Mouse (Mus musculus): Measurements from ENCODE around the gene Asb16. TPM values are rescaled to one million over a fixed set of nuclear protein-coding genes. Genes with fewer than 3 reads are reported as not detected.

The Asb16 gene
- polyA plus RNA-seq, 1 experiment from 2014 or later = 0.06 TPM

- Histone ChIP-seq H3K4me2 (peak overlapping the region; percentile 29; the same call in 1 of the 2 replicates), H3K9me3 (replicated peaks) (no peaks in the 10 kb centered on the region), H3K9ac (peak overlapping the region; percentile 19; the same call in 1 of the 2 replicates), H3K36me3 (replicated peaks) (peaks cover 59% of the 10 kb centered on the region), H3K4me3 (replicated peaks) (no peak overlapping the region), H3K4me1 (replicated peaks) (peaks cover 52% of the 10 kb centered on the region), H3K27ac (replicated peaks) (peak overlapping the region; percentile 65), H3K27me3 (no peaks in the 10 kb centered on the region)
- no peak for ATAC-seq (ENCODE audit: insufficient read depth)
- 68% methylated on average over 8 of the region's 8 CpGs for WGBS (ENCODE audit: insufficient replicate concordance)
These were observed 19.7 kb downstream of the Asb16 start for GRCm38 (mm10) chr11:102288027-102288804.

GRCm38 (mm10) chr11:102288913-102289312, 20.4 kb downstream of the Asb16 start:
- Histone ChIP-seq H3K9me3 (replicated peaks) (no peaks in the 10 kb centered on the region), H3K27me3 (no peaks in the 10 kb centered on the region), H3K36me3 (replicated peaks) (peaks cover 66% of the 10 kb centered on the region), H3K4me3 (replicated peaks) (no peak overlapping the region), H3K9ac (peak overlapping the region; percentile 19; the same call in 1 of the 2 replicates), H3K27ac (replicated peaks) (peak overlapping the region; percentile 65; the same call in 1 of the 2 replicates), H3K4me2 (0 out of 2 replicates have a peak overlapping the region, but pooled peaks have one; percentile 29), H3K4me1 (replicated peaks) (peaks cover 51% of the 10 kb centered on the region)
- 83% methylated on average over 2 of the region's 2 CpGs for WGBS (ENCODE audit: insufficient replicate concordance)
- ATAC-seq (ENCODE audit: insufficient read depth) = no peak

- Histone ChIP-seq H3K27ac (replicated peaks) (no peak overlapping the region), H3K4me2 (no peak overlapping the region), H3K4me1 (replicated peaks) (peaks cover 53% of the 10 kb centered on the region), H3K9ac (no peak overlapping the region), H3K4me3 (replicated peaks) (no peak overlapping the region), H3K27me3 (no peaks in the 10 kb centered on the region), H3K9me3 (replicated peaks) (no peaks in the 10 kb centered on the region), H3K36me3 (replicated peaks) (peaks cover 72% of the 10 kb centered on the region)
- ATAC-seq (ENCODE audit: insufficient read depth) = no peak
- WGBS (ENCODE audit: insufficient replicate concordance) = 66% methylated on average over 6 of the region's 6 CpGs
These were observed 21.1 kb downstream of the Asb16 start for GRCm38 (mm10) chr11:102289511-102290100.

GRCm38 (mm10) chr11:102290141-102290540, 21.6 kb downstream of the Asb16 start:
- WGBS (ENCODE audit: insufficient replicate concordance) = 87% methylated on average over 4 of the region's 4 CpGs
- Histone ChIP-seq H3K4me1 (replicated peaks) (peaks cover 58% of the 10 kb centered on the region), H3K36me3 (replicated peaks) (peaks cover 73% of the 10 kb centered on the region), H3K9ac (no peak overlapping the region), H3K4me2 (no peak overlapping the region), H3K27me3 (no peaks in the 10 kb centered on the region), H3K4me3 (replicated peaks) (no peak overlapping the region), H3K9me3 (replicated peaks) (no peaks in the 10 kb centered on the region), H3K27ac (replicated peaks) (no peak overlapping the region)
- ATAC-seq (ENCODE audit: insufficient read depth) = no peak

GRCm38 (mm10) chr11:102291051-102291535, 22.6 kb downstream of the Asb16 start:
- H3K27me3 ChIP-seq = no peaks in the 10 kb centered on the region
- no peak overlapping the region for H3K4me2 ChIP-seq
- H3K9me3 ChIP-seq (replicated peaks) = no peaks in the 10 kb centered on the region
- no peak overlapping the region for H3K9ac ChIP-seq
- H3K36me3 ChIP-seq (replicated peaks) = peaks cover 73% of the 10 kb centered on the region
- no peak overlapping the region for H3K27ac ChIP-seq (replicated peaks)
- 82% methylated on average over 11 of the region's 11 CpGs for WGBS (ENCODE audit: insufficient replicate concordance)
- H3K4me1 ChIP-seq (replicated peaks) = peaks cover 59% of the 10 kb centered on the region
- ATAC-seq (ENCODE audit: insufficient read depth) = no peak
- no peak overlapping the region for H3K4me3 ChIP-seq (replicated peaks)

GRCm38 (mm10) chr11:102293971-102294370, 25.4 kb downstream of the Asb16 start:
- Histone ChIP-seq H3K4me1 (replicated peaks) (peaks cover 48% of the 10 kb centered on the region), H3K4me3 (replicated peaks) (no peak overlapping the region), H3K9ac (no peak overlapping the region), H3K4me2 (no peak overlapping the region), H3K27me3 (no peaks in the 10 kb centered on the region), H3K9me3 (replicated peaks) (no peaks in the 10 kb centered on the region), H3K36me3 (replicated peaks) (peaks cover 50% of the 10 kb centered on the region), H3K27ac (replicated peaks) (no peak overlapping the region)
- no peak for ATAC-seq (ENCODE audit: insufficient read depth)
- WGBS (ENCODE audit: insufficient replicate concordance) = 92% methylated on average over 13 of the region's 13 CpGs

- H3K9ac ChIP-seq = peak overlapping the region; percentile 88
- no peaks in the 10 kb centered on the region for H3K9me3 ChIP-seq (replicated peaks)
- no peak overlapping the region for H3K4me3 ChIP-seq (replicated peaks)
- WGBS (ENCODE audit: insufficient replicate concordance) = 75% methylated on average over 5 of the region's 5 CpGs
- peaks cover 47% of the 10 kb centered on the region for H3K4me1 ChIP-seq (replicated peaks)
- peaks cover 47% of the 10 kb centered on the region for H3K36me3 ChIP-seq (replicated peaks)
- no peaks in the 10 kb centered on the region for H3K27me3 ChIP-seq
- no peak for ATAC-seq (ENCODE audit: insufficient read depth)
- 0 out of 2 replicates have a peak overlapping the region, but pooled peaks have one; percentile 97 for H3K27ac ChIP-seq (replicated peaks)
- peak overlapping the region; percentile 95 for H3K4me2 ChIP-seq
These were observed 25.9 kb downstream of the Asb16 start for GRCm38 (mm10) chr11:102294416-102294815.

GRCm38 (mm10) chr11:102294887-102295597, 26.5 kb downstream of the Asb16 start:
- no peaks in the 10 kb centered on the region for H3K27me3 ChIP-seq
- 83% methylated on average over 12 of the region's 12 CpGs for WGBS (ENCODE audit: insufficient replicate concordance)
- H3K36me3 ChIP-seq (replicated peaks) = peaks cover 46% of the 10 kb centered on the region
- H3K4me3 ChIP-seq (replicated peaks) = peak overlapping the region; percentile 83
- peak overlapping the region; percentile 97 for H3K27ac ChIP-seq (replicated peaks)
- H3K9ac ChIP-seq = peak overlapping the region; percentile 88
- ATAC-seq (ENCODE audit: insufficient read depth) = no peak
- peaks cover 51% of the 10 kb centered on the region for H3K4me1 ChIP-seq (replicated peaks)
- no peaks in the 10 kb centered on the region for H3K9me3 ChIP-seq (replicated peaks)
- peak overlapping the region; percentile 95 for H3K4me2 ChIP-seq

GRCm38 (mm10) chr11:102295598-102296471, 27.3 kb downstream of the Asb16 start:
- Histone ChIP-seq H3K27me3 (no peaks in the 10 kb centered on the region), H3K27ac (replicated peaks) (peak overlapping the region; percentile 97), H3K4me1 (replicated peaks) (peaks cover 50% of the 10 kb centered on the region), H3K4me3 (replicated peaks) (peak overlapping the region; percentile 83), H3K4me2 (peak overlapping the region; percentile 95), H3K9me3 (replicated peaks) (no peaks in the 10 kb centered on the region), H3K9ac (peak overlapping the region; percentile 88), H3K36me3 (replicated peaks) (peaks cover 38% of the 10 kb centered on the region)
- ATAC-seq (ENCODE audit: insufficient read depth) = peak; percentile 2; the same call in 1 of the 2 replicates
- WGBS (ENCODE audit: insufficient replicate concordance) = under 1% methylated on average over 58 of the region's 73 CpGs

All from liver, embryonic 15.5 days (tissue).